Mouse (Mus musculus) forebrain, embryonic 11.5 days (tissue): ENCODE measurements around the gene Acp2. TPM values are rescaled to one million over a fixed set of nuclear protein-coding genes. Genes with fewer than 3 reads are reported as not detected.

Experiments used
- ATAC-seq: fragments of 200-750 bp; cut with Nextera tagmentation; replicated peaks from 2 replicates; pipeline ENCODE4 v1.8.0; 2017; ENCODE audit warnings: moderate TSS enrichment; ENCODE audit not compliant: low FRiP score
- DNase-seq: peaks from one replicate; pipeline ENCODE4 v3.0.0-alpha.2; 2017; ENCODE audit warnings: low spot score
- H3K27ac ChIP-seq: fragments of 300-500 bp; sonication (generic); 2 replicates; pipeline ENCODE4 v1.5.1; 2014; ENCODE audit warnings: low read depth, low read length
- H3K27me3 ChIP-seq: fragments of 300-500 bp; sonication (generic); 2 replicates; pipeline ENCODE4 v1.6.1; 2014; ENCODE audit warnings: mild to moderate bottlenecking, low read length, mixed read lengths; ENCODE audit not compliant: control insufficient read depth, insufficient read depth
- H3K36me3 ChIP-seq: fragments of 300-500 bp; sonication (generic); 2 replicates; pipeline ENCODE4 v1.6.1; 2014; ENCODE audit warnings: mild to moderate bottlenecking, low read length, moderate library complexity, mixed read lengths; ENCODE audit not compliant: control insufficient read depth, insufficient read depth
- H3K4me1 ChIP-seq: fragments of 300-500 bp; sonication (generic); replicated peaks from 2 replicates; pipeline ENCODE4 v1.6.1; 2014; ENCODE audit warnings: low read length, mixed read lengths; ENCODE audit not compliant: control insufficient read depth, insufficient read depth
- H3K4me2 ChIP-seq: fragments of 300-500 bp; sonication (generic); 2 replicates; pipeline ENCODE4 v1.6.1; 2014; ENCODE audit warnings: low read depth, mild to moderate bottlenecking, low read length, moderate library complexity, mixed read lengths; ENCODE audit not compliant: severe bottlenecking
- H3K4me3 ChIP-seq: fragments of 300-500 bp; sonication (generic); 2 replicates; pipeline ENCODE4 v1.5.1; 2014; ENCODE audit warnings: low read depth, low read length
- H3K9ac ChIP-seq: fragments of 300-500 bp; sonication (generic); 2 replicates; pipeline ENCODE4 v1.6.1; 2014; ENCODE audit warnings: low read length
- H3K9me3 ChIP-seq: fragments of 300-500 bp; sonication (generic); 2 replicates; pipeline ENCODE4 v1.6.1; 2016; ENCODE audit warnings: low read length, mixed read lengths; ENCODE audit not compliant: control insufficient read depth
- WGBS: fragments of 180-500 bp; shearing (Covaris S2); extraction: QIAGEN DNeasy Blood & Tissue Kit; methylation state at CpG from one replicate; pipeline ENCODE4 v1.1.7; 2014; 5-methylcytosine and 5-hydroxymethylcytosine counted together
- polyA plus RNA-seq: library from polyadenylated mRNA; unstranded; fragments of >200 nt; fragmentation: Nextera tagmentation; extraction: Ambion mirVana; gene quantifications from 2 replicates; pipeline ENCODE4 v1.2.1, GENCODE M21; 2014

Acp2 gene
- polyA plus RNA-seq, 1 experiment from 2014 or later: 28.7 TPM

GRCm38 (mm10) chr2:91255661-91256150 lies 53.0 kb downstream of the Acp2 start, which contains the start of gene Pacsin3:
TSS of gene Pacsin3 (plus strand) at chr2:91255954.
- Histone ChIP-seq H3K4me1 (peaks cover 14% of the 10 kb centered on the region), H3K27me3 (peaks cover 7% of the 10 kb centered on the region), H3K9ac (peak within 1 kb of the TSS; percentile 75), H3K36me3 (no peaks in the 10 kb centered on the region), H3K4me3 (peak within 1 kb of the TSS; percentile 55), H3K4me2 (peak within 1 kb of the TSS; percentile 97), H3K27ac (peak within 1 kb of the TSS; percentile 39; the same call in 1 of the 2 replicates), H3K9me3 (no peaks in the 10 kb centered on the region)
- ATAC-seq: peak; percentile 47; the same call in 1 of the 2 replicates
- peak; percentile 77 for DNase-seq
- under 1% methylated on average over 27 of the region's 27 CpGs for WGBS

- peaks cover 7% of the 10 kb centered on the region for H3K27me3 ChIP-seq
- DNase-seq: peak; percentile 78
- H3K9me3 ChIP-seq: no peaks in the 10 kb centered on the region
- peak overlapping the region; percentile 55 for H3K4me3 ChIP-seq
- under 1% methylated on average over 52 of the region's 52 CpGs for WGBS
- H3K36me3 ChIP-seq: no peaks in the 10 kb centered on the region
- peak overlapping the region; percentile 75 for H3K9ac ChIP-seq
- H3K27ac ChIP-seq: peak overlapping the region; percentile 39; the same call in 1 of the 2 replicates
- ATAC-seq: peak; percentile 57
- H3K4me2 ChIP-seq: peak overlapping the region; percentile 97
- peaks cover 14% of the 10 kb centered on the region for H3K4me1 ChIP-seq
Observed at GRCm38 (mm10) chr2:91256256-91257125, 53.8 kb downstream of the Acp2 start.

GRCm38 (mm10) chr2:91257126-91257980 lies 54.7 kb downstream of the Acp2 start:
- Histone ChIP-seq H3K9me3 (no peaks in the 10 kb centered on the region), H3K27me3 (peaks cover 7% of the 10 kb centered on the region), H3K36me3 (no peaks in the 10 kb centered on the region), H3K4me1 (peaks cover 14% of the 10 kb centered on the region), H3K27ac (peak overlapping the region; percentile 31; the same call in 1 of the 2 replicates), H3K9ac (peak overlapping the region; percentile 75), H3K4me2 (peak overlapping the region; percentile 97), H3K4me3 (peak overlapping the region; percentile 55)
- peak; percentile 69 for ATAC-seq
- WGBS: 1% methylated on average over 22 of the region's 22 CpGs
- peak; percentile 80 for DNase-seq

- Histone ChIP-seq H3K4me2 (peak overlapping the region; percentile 97), H3K9me3 (no peaks in the 10 kb centered on the region), H3K36me3 (no peaks in the 10 kb centered on the region), H3K4me3 (peak overlapping the region; percentile 55), H3K27me3 (peaks cover 7% of the 10 kb centered on the region), H3K9ac (0 out of 2 replicates have a peak overlapping the region, but pooled peaks have one; percentile 75), H3K4me1 (peaks cover 14% of the 10 kb centered on the region), H3K27ac (no peak overlapping the region)
- 79% methylated on average over 5 of the region's 5 CpGs for WGBS
- ATAC-seq (no peak), DNase-seq (peak; percentile 62)
Observed at GRCm38 (mm10) chr2:91258054-91258453, 55.4 kb downstream of the Acp2 start.

GRCm38 (mm10) chr2:91258830-91259229 lies 56.1 kb downstream of the Acp2 start:
- ATAC-seq: no peak
- no peak for DNase-seq
- H3K4me1 ChIP-seq: peaks cover 14% of the 10 kb centered on the region
- no peak overlapping the region for H3K27ac ChIP-seq
- no peak overlapping the region for H3K4me2 ChIP-seq
- 43% methylated on average over 1 of the region's 1 CpGs for WGBS
- H3K9me3 ChIP-seq: no peaks in the 10 kb centered on the region
- no peak overlapping the region for H3K4me3 ChIP-seq
- H3K27me3 ChIP-seq: peaks cover 7% of the 10 kb centered on the region
- H3K36me3 ChIP-seq: peaks cover 2% of the 10 kb centered on the region; the same call in 1 of the 2 replicates
- no peak overlapping the region for H3K9ac ChIP-seq

GRCm38 (mm10) chr2:91259493-91259892 lies 56.8 kb downstream of the Acp2 start:
- peaks cover 2% of the 10 kb centered on the region; the same call in 1 of the 2 replicates for H3K36me3 ChIP-seq
- DNase-seq (no peak), ATAC-seq (no peak)
- peaks cover 7% of the 10 kb centered on the region for H3K27me3 ChIP-seq
- H3K4me2 ChIP-seq: no peak overlapping the region
- no peak overlapping the region for H3K27ac ChIP-seq
- H3K4me3 ChIP-seq: no peak overlapping the region
- H3K4me1 ChIP-seq: peaks cover 18% of the 10 kb centered on the region
- no peak overlapping the region for H3K9ac ChIP-seq
- 90% methylated on average over 1 of the region's 1 CpGs for WGBS
- no peaks in the 10 kb centered on the region for H3K9me3 ChIP-seq

Other genes with a start within 250 kb of the Acp2 start
- gene Rapsn, start 167.3 kb upstream of the Acp2 start, polyA plus RNA-seq: 3.1 and 5.0 TPM in 2 replicates
- gene Psmc3, start 148.9 kb upstream of the Acp2 start, polyA plus RNA-seq: 354 and 371 TPM in 2 replicates
- 23.3 and 23.6 TPM in 2 replicates for gene Slc39a13, start 132.5 kb upstream of the Acp2 start, polyA plus RNA-seq
- gene Spi1, start 120.5 kb upstream of the Acp2 start, polyA plus RNA-seq: 2.2 and 4.9 TPM in 2 replicates
- not detected in 2 replicates for gene Mybpc3, start 84.7 kb upstream of the Acp2 start, polyA plus RNA-seq
- 23.3 and 26.9 TPM in 2 replicates for gene Madd, start 19.0 kb upstream of the Acp2 start, polyA plus RNA-seq
- 1.6 and 2.0 TPM in 2 replicates for gene Nr1h3, start 51 bp upstream of the Acp2 start, polyA plus RNA-seq
- gene Ddb2, start 34.1 kb downstream of the Acp2 start, polyA plus RNA-seq: 9.9 and 10.8 TPM in 2 replicates
- 28.9 and 34.8 TPM in 2 replicates for gene Pacsin3, start 53.1 kb downstream of the Acp2 start, polyA plus RNA-seq
- gene Arfgap2, start 62.1 kb downstream of the Acp2 start, polyA plus RNA-seq: 84.0 and 89.1 TPM in 2 replicates
- 102 and 114 TPM in 2 replicates for gene 1110051M20Rik, start 241.8 kb downstream of the Acp2 start, polyA plus RNA-seq